Mouse (Mus musculus): ENCODE data around the gene Cd200r2.

Cd200r2 gene

GRCm38 (mm10) chr16:44866797-44867196 is at the start of gene Cd200r2:
Cd200r2 (plus strand) TSS chr16:44867097.
- no peak for ATAC-seq (ENCODE audit: low TSS enrichment)

- no peak for ATAC-seq (ENCODE audit: low TSS enrichment)
Measured at GRCm38 (mm10) chr16:44818010-44818409, 48.9 kb upstream of the Cd200r2 start.

GRCm38 (mm10) chr16:44820545-44820944 is 46.4 kb upstream of the Cd200r2 start:
- no peak for ATAC-seq (ENCODE audit: low TSS enrichment)

- ATAC-seq (ENCODE audit: low TSS enrichment): no peak
Measured at GRCm38 (mm10) chr16:44832286-44832685, 34.6 kb upstream of the Cd200r2 start.

GRCm38 (mm10) chr16:44833189-44833588 is 33.7 kb upstream of the Cd200r2 start:
- peak; percentile 99 for ATAC-seq (ENCODE audit: low TSS enrichment)

GRCm38 (mm10) chr16:44875178-44875577 is 8.3 kb downstream of the Cd200r2 start:
- no peak for ATAC-seq (ENCODE audit: low TSS enrichment)

- peak; percentile 59 for ATAC-seq (ENCODE audit: low TSS enrichment)
Measured at GRCm38 (mm10) chr16:44876625-44877024, 9.7 kb downstream of the Cd200r2 start.

GRCm38 (mm10) chr16:44877595-44877994 is 10.7 kb downstream of the Cd200r2 start:
- ATAC-seq (ENCODE audit: low TSS enrichment): no peak

GRCm38 (mm10) chr16:44890814-44891213 is 23.9 kb downstream of the Cd200r2 start:
- ATAC-seq (ENCODE audit: low TSS enrichment): no peak

GRCm38 (mm10) chr16:44932016-44932415 is 65.1 kb downstream of the Cd200r2 start:
- ATAC-seq (ENCODE audit: low TSS enrichment): no peak

- no peak for ATAC-seq (ENCODE audit: low TSS enrichment)
Measured at GRCm38 (mm10) chr16:44943468-44943867, 76.6 kb downstream of the Cd200r2 start, which contains the start of gene Cd200r3. Cd200r3 (plus strand) TSS chr16:44943678.

GRCm38 (mm10) chr16:44951360-44952114 is 84.6 kb downstream of the Cd200r2 start:
- peak; percentile 70; the same call in 1 of the 2 replicates for ATAC-seq (ENCODE audit: low TSS enrichment)

- ATAC-seq (ENCODE audit: low TSS enrichment): peak; percentile 62; the same call in 1 of the 2 replicates
Measured at GRCm38 (mm10) chr16:44962296-44962695, 95.4 kb downstream of the Cd200r2 start.

- peak; percentile 34; the same call in 1 of the 2 replicates for ATAC-seq (ENCODE audit: low TSS enrichment)
Measured at GRCm38 (mm10) chr16:44962777-44963176, 95.9 kb downstream of the Cd200r2 start.

GRCm38 (mm10) chr16:44964526-44965374 is 97.9 kb downstream of the Cd200r2 start:
- ATAC-seq (ENCODE audit: low TSS enrichment): no peak

- no peak for ATAC-seq (ENCODE audit: low TSS enrichment)
Measured at GRCm38 (mm10) chr16:44965428-44965827, 98.5 kb downstream of the Cd200r2 start.

All from frontal cortex, adult (tissue).